Mouse (Mus musculus): Measurements from ENCODE around the gene Armc7. TPM values are rescaled to one million over a fixed set of nuclear protein-coding genes. Genes with fewer than 3 reads are reported as not detected.
"Not testable (repeated sequence)": the region's sequence is repeated elsewhere in the genome, so short reads cannot be mapped to it uniquely, and the experiment has no call there.

Gene Armc7
- polyA plus RNA-seq, 1 experiment from 2014 or later = 9.0 TPM

DNA sequence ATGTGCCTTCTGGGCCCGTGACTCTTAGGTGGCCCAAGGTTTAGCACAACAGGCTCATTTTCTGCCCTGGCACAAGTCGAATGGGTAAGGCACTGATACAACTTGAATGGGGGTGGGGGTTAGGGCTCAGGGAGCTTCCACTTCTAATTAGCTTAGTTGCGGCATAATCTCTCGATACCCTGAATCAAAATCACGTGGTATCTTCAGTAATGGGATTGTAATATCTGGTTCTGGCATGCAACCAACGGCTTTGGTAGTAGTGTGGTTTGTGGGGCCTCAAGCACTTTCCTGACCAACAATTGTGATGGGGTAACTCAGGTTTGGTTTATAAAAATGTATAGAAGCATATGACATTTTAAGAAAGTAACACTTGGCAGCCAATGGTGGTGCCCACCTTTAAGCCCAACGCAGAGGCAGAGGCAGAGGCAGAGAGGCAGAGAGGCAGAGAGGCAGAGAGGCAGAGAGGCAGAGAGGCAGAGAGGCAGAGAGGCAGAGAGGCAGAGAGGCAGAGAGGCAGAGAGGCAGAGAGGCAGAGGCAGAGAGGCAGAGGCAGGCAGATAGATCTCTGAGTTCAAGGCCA lies 23.1 kb upstream of the Armc7 start:
- DNase-seq (ENCODE audit: low spot score) (no peak), ATAC-seq (no peak)
- Histone ChIP-seq H3K27ac (ENCODE audit: low read length) (no peak overlapping the region), H3K4me3 (ENCODE audit: low read depth, low read length) (no peak overlapping the region), H3K4me2 (replicated peaks; ENCODE audit: low read depth, low read length) (no peak overlapping the region), H3K4me1 (ENCODE audit: insufficient read depth, low read depth, low read length) (no peaks in the 10 kb centered on the region), H3K9me3 (ENCODE audit: low read length) (no peaks in the 10 kb centered on the region), H3K9ac (replicated peaks; ENCODE audit: low read depth) (no peak overlapping the region), H3K36me3 (ENCODE audit: insufficient read depth, low read length) (no peaks in the 10 kb centered on the region), H3K27me3 (replicated peaks; ENCODE audit: insufficient read depth, low read length) (no peaks in the 10 kb centered on the region)
- 80% methylated on average over 7 of the region's 7 CpGs for WGBS
- no peak for TF ChIP-seq CTCF (IDR thresholded peaks at IDR 0.05)

DNA sequence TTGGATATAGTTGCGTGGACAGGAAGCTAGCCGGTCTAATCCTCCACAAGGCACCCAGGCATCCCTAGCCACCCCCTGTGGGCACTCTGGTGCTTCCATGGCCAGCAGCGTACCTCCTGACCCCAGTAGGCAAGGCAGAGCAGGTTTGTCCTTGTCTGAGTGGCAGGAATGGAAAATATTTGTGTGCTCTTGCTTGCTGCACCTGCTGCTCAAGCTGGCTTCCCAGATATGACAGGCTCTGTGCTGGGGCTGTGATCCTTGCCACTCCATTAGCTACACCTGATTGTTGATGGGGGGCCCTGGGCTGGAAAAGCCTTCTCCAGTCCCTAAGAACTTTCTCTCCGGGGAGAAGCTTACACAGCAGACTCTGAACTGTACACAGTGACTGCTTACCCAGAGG lies 22.2 kb upstream of the Armc7 start:
- Histone ChIP-seq H3K36me3 (ENCODE audit: insufficient read depth, low read length) (no peaks in the 10 kb centered on the region), H3K9me3 (ENCODE audit: low read length) (no peaks in the 10 kb centered on the region), H3K4me1 (ENCODE audit: insufficient read depth, low read depth, low read length) (no peaks in the 10 kb centered on the region), H3K9ac (replicated peaks; ENCODE audit: low read depth) (no peak overlapping the region), H3K27me3 (replicated peaks; ENCODE audit: insufficient read depth, low read length) (no peaks in the 10 kb centered on the region), H3K27ac (ENCODE audit: low read length) (no peak overlapping the region), H3K4me3 (ENCODE audit: low read depth, low read length) (no peak overlapping the region), H3K4me2 (replicated peaks; ENCODE audit: low read depth, low read length) (no peak overlapping the region)
- ATAC-seq (no peak), DNase-seq (ENCODE audit: low spot score) (no peak)
- TF ChIP-seq EP300 (IDR thresholded peaks at IDR 0.05) (no peak), CTCF (IDR thresholded peaks at IDR 0.05) (no peak)
- 54% methylated on average over 4 of the region's 4 CpGs for WGBS

DNA sequence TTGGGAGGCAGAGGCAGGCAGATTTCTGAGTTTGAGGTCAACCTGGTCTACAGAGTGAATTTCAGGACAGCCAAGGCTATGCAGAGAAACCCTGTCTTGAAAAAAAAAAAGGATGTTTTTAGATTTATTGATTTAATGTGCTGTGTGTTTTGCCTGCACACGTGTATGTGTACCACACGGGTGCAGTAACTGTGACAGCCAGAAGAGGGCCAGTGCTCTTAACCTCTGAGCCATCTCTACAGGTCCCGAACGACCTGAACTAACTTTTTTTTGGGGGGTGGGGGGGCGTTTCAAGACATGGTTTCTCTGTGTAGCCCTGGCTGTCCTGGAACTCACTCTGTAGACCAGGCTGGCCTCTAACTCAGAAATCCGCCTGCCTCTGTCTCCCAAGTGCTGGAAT lies 20.6 kb upstream of the Armc7 start:
- not testable (repeated sequence) for H3K4me3 ChIP-seq (ENCODE audit: low read depth, low read length); H3K4me1 ChIP-seq (ENCODE audit: insufficient read depth, low read depth, low read length); H3K4me2 ChIP-seq (replicated peaks; ENCODE audit: low read depth, low read length); H3K9me3 ChIP-seq (ENCODE audit: low read length); H3K36me3 ChIP-seq (ENCODE audit: insufficient read depth, low read length); H3K27me3 ChIP-seq (replicated peaks; ENCODE audit: insufficient read depth, low read length); H3K9ac ChIP-seq (replicated peaks; ENCODE audit: low read depth); H3K27ac ChIP-seq (ENCODE audit: low read length); DNase-seq (ENCODE audit: low spot score); ATAC-seq
- WGBS = 89% methylated on average over 6 of the region's 6 CpGs

GRCm38 (mm10) chr11:115455619-115456018 lies 19.8 kb upstream of the Armc7 start:
- H3K4me3 ChIP-seq (ENCODE audit: low read depth, low read length) = no peak overlapping the region
- ATAC-seq = no peak
- no peak overlapping the region for H3K27ac ChIP-seq (ENCODE audit: low read length)
- H3K4me1 ChIP-seq (ENCODE audit: insufficient read depth, low read depth, low read length) = no peaks in the 10 kb centered on the region
- no peaks in the 10 kb centered on the region for H3K36me3 ChIP-seq (ENCODE audit: insufficient read depth, low read length)
- TF ChIP-seq EP300 (IDR thresholded peaks at IDR 0.05) (no peak), CTCF (IDR thresholded peaks at IDR 0.05) (no peak)
- no peak for DNase-seq (ENCODE audit: low spot score)
- no peak overlapping the region for H3K4me2 ChIP-seq (replicated peaks; ENCODE audit: low read depth, low read length)
- H3K27me3 ChIP-seq (replicated peaks; ENCODE audit: insufficient read depth, low read length) = no peaks in the 10 kb centered on the region
- WGBS = 87% methylated on average over 15 of the region's 15 CpGs
- no peaks in the 10 kb centered on the region for H3K9me3 ChIP-seq (ENCODE audit: low read length)
- H3K9ac ChIP-seq (replicated peaks; ENCODE audit: low read depth) = no peak overlapping the region

- ATAC-seq (no peak), DNase-seq (ENCODE audit: low spot score) (no peak)
- no peaks in the 10 kb centered on the region for H3K36me3 ChIP-seq (ENCODE audit: insufficient read depth, low read length)
- H3K27ac ChIP-seq (ENCODE audit: low read length) = no peak overlapping the region
- no peak overlapping the region for H3K9ac ChIP-seq (replicated peaks; ENCODE audit: low read depth)
- H3K4me3 ChIP-seq (ENCODE audit: low read depth, low read length) = no peak overlapping the region
- WGBS = 86% methylated on average over 5 of the region's 5 CpGs
- TF ChIP-seq CTCF (IDR thresholded peaks at IDR 0.05) = no peak
- TF ChIP-seq EP300 (IDR thresholded peaks at IDR 0.05) = no peak
- no peaks in the 10 kb centered on the region for H3K27me3 ChIP-seq (replicated peaks; ENCODE audit: insufficient read depth, low read length)
- no peaks in the 10 kb centered on the region for H3K9me3 ChIP-seq (ENCODE audit: low read length)
- no peaks in the 10 kb centered on the region for H3K4me1 ChIP-seq (ENCODE audit: insufficient read depth, low read depth, low read length)
- H3K4me2 ChIP-seq (replicated peaks; ENCODE audit: low read depth, low read length) = no peak overlapping the region
These were observed 19.3 kb upstream of the Armc7 start for GRCm38 (mm10) chr11:115456182-115456581.

DNA sequence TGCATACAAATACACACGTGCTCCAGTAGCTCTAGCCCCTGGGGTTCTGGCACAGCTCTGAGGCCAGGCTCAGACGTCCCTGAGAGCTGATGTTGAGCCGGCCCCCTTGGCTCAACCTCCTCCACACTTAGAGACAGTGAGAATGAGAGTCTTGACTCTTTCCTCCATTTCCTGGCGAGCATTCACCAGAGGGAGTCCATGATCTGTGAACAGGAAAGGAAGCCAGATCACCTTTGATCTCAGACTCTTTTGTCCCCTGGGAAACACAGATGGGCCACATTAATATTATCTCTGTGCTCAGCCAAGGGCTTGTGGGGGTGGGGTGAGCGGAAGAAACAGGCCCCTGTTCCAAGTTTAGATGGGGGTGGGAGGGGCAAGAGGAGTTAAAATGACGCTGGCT lies 18.1 kb upstream of the Armc7 start:
- H3K4me3 ChIP-seq (ENCODE audit: low read depth, low read length) = no peak overlapping the region
- no peaks in the 10 kb centered on the region for H3K9me3 ChIP-seq (ENCODE audit: low read length)
- H3K9ac ChIP-seq (replicated peaks; ENCODE audit: low read depth) = no peak overlapping the region
- no peak for ATAC-seq
- no peak overlapping the region for H3K27ac ChIP-seq (ENCODE audit: low read length)
- 25% methylated on average over 6 of the region's 6 CpGs for WGBS
- no peak overlapping the region for H3K4me2 ChIP-seq (replicated peaks; ENCODE audit: low read depth, low read length)
- DNase-seq (ENCODE audit: low spot score) = no peak
- TF ChIP-seq CTCF (IDR thresholded peaks at IDR 0.05) = no peak
- TF ChIP-seq EP300 (IDR thresholded peaks at IDR 0.05) = no peak
- no peaks in the 10 kb centered on the region for H3K27me3 ChIP-seq (replicated peaks; ENCODE audit: insufficient read depth, low read length)
- no peaks in the 10 kb centered on the region for H3K4me1 ChIP-seq (ENCODE audit: insufficient read depth, low read depth, low read length)
- no peaks in the 10 kb centered on the region for H3K36me3 ChIP-seq (ENCODE audit: insufficient read depth, low read length)

- no peak for ATAC-seq
- H3K27ac ChIP-seq (ENCODE audit: low read length) = no peak overlapping the region
These were observed 14.5 kb upstream of the Armc7 start for GRCm38 (mm10) chr11:115460976-115461375.

More at GRCm38 (mm10) chr11:115460976-115461375, 14.5 kb upstream of the Armc7 start:
- no peaks in the 10 kb centered on the region for H3K9me3 ChIP-seq (ENCODE audit: low read length)
- TF ChIP-seq CTCF (IDR thresholded peaks at IDR 0.05) = no peak
- TF ChIP-seq EP300 (IDR thresholded peaks at IDR 0.05) = no peak
- H3K9ac ChIP-seq (replicated peaks; ENCODE audit: low read depth) = no peak overlapping the region
- 28% methylated on average over 8 of the region's 8 CpGs for WGBS
- no peaks in the 10 kb centered on the region for H3K36me3 ChIP-seq (ENCODE audit: insufficient read depth, low read length)
- no peaks in the 10 kb centered on the region for H3K27me3 ChIP-seq (replicated peaks; ENCODE audit: insufficient read depth, low read length)
- no peak overlapping the region for H3K4me3 ChIP-seq (ENCODE audit: low read depth, low read length)
- no peak for DNase-seq (ENCODE audit: low spot score)
- H3K4me1 ChIP-seq (ENCODE audit: insufficient read depth, low read depth, low read length) = no peaks in the 10 kb centered on the region
- H3K4me2 ChIP-seq (replicated peaks; ENCODE audit: low read depth, low read length) = no peak overlapping the region

All from lung, postnatal 0 days (tissue).